Mouse (Mus musculus): ENCODE measurements at regions not wholly inside any gene's neighbourhood (a gene's known extent, or its start where the extent isn't known, plus 50 kb on each side); places are given as distances from the start of the nearest gene placed in this dataset.

DNA sequence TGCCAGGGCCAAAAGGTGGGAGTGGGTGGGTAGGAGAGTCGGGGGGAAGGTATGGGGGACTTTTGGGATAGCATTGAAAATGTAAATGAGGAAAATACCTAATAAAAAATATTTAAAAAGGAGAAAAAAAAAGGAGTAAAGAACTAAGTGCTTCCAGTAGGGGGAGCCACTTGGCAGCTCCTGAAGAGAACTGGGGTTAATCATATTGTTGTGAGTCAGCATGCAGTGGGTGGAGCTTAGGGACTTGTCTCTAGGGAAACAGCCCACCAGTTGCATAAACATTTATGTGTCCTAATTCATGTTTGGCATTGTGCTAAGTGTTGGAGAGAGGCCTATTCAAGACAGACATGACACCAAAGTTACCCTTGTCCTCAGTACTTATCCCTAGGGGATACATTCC, 466.0 kb upstream of the Gulo start:
- TF ChIP-seq CTCF (IDR thresholded peaks at IDR 0.05; ENCODE audit: low read depth), result peak; percentile 59
- TF ChIP-seq EP300 (optimal IDR thresholded peaks at IDR 0.05), result no peak
